Mouse (Mus musculus) liver, embryonic 16.5 days (tissue): Measurements from ENCODE around the gene Bhlha15. TPM values are rescaled to one million over a fixed set of nuclear protein-coding genes. Genes with fewer than 3 reads are reported as not detected.

ENCODE experiments used
- ATAC-seq: fragments of 200-750 bp; cut with Nextera tagmentation; 2 replicates; pipeline ENCODE4 v1.8.0; 2017; ENCODE audit warnings: low read depth, mild to moderate bottlenecking, moderate number of reproducible peaks, moderate library complexity
- H3K27ac ChIP-seq: fragments of 300-500 bp; sonication (generic); 2 replicates; pipeline ENCODE4 v1.5.1; 2014; ENCODE audit warnings: mild to moderate bottlenecking, low read length
- H3K27me3 ChIP-seq: fragments of 300-500 bp; sonication (generic); 2 replicates; pipeline ENCODE4 v1.6.1; 2014; ENCODE audit warnings: low read depth, low read length, mixed read lengths; ENCODE audit not compliant: control insufficient read depth, insufficient read depth
- H3K36me3 ChIP-seq: fragments of 300-500 bp; sonication (generic); 2 replicates; pipeline ENCODE4 v1.6.1; 2014; ENCODE audit warnings: mild to moderate bottlenecking; ENCODE audit not compliant: control insufficient read depth, insufficient read depth
- H3K4me1 ChIP-seq: fragments of 300-500 bp; sonication (generic); 2 replicates; pipeline ENCODE4 v1.6.1; 2014; ENCODE audit warnings: low read depth, low read length, mixed read lengths; ENCODE audit not compliant: control insufficient read depth
- H3K4me2 ChIP-seq: fragments of 300-500 bp; sonication (generic); 2 replicates; pipeline ENCODE4 v1.6.1; 2014; ENCODE audit warnings: low read depth, low read length, mixed read lengths
- H3K4me3 ChIP-seq: fragments of 300-500 bp; sonication (generic); 2 replicates; pipeline ENCODE4 v1.5.1; 2014; ENCODE audit warnings: low read depth, mild to moderate bottlenecking, low read length
- H3K9ac ChIP-seq: fragments of 300-500 bp; sonication (generic); 2 replicates; pipeline ENCODE4 v1.6.1; 2014; ENCODE audit warnings: low read depth, low read length
- H3K9me3 ChIP-seq: fragments of 300-500 bp; sonication (generic); replicated peaks from 2 replicates; pipeline ENCODE4 v1.6.1; 2016; ENCODE audit warnings: low read length; ENCODE audit not compliant: control insufficient read depth
- WGBS: fragments of 180-500 bp; shearing (Covaris S2); extraction: QIAGEN DNeasy Blood & Tissue Kit; methylation state at CpG from one replicate; pipeline ENCODE4 v1.1.7; 2014; ENCODE audit not compliant: insufficient replicate concordance; 5-methylcytosine and 5-hydroxymethylcytosine counted together
- polyA plus RNA-seq: library from polyadenylated mRNA; unstranded; fragments of >200 nt; fragmentation: Nextera tagmentation; extraction: Ambion mirVana; gene quantifications from 2 replicates; pipeline ENCODE4 v1.2.1, GENCODE M21; 2015

Gene Bhlha15
- polyA plus RNA-seq, 1 experiment from 2014 or later: 1.3 TPM

- Histone ChIP-seq H3K27ac (no peak overlapping the region), H3K9me3 (no peaks in the 10 kb centered on the region), H3K4me3 (no peak overlapping the region), H3K4me2 (no peak overlapping the region), H3K4me1 (no peaks in the 10 kb centered on the region), H3K9ac (no peak overlapping the region), H3K27me3 (no peaks in the 10 kb centered on the region), H3K36me3 (peaks cover 3% of the 10 kb centered on the region)
- ATAC-seq: no peak
- 73% methylated on average over 10 of the region's 10 CpGs for WGBS
These were observed 27.1 kb upstream of the Bhlha15 start for GRCm38 (mm10) chr5:144162813-144163517.

DNA sequence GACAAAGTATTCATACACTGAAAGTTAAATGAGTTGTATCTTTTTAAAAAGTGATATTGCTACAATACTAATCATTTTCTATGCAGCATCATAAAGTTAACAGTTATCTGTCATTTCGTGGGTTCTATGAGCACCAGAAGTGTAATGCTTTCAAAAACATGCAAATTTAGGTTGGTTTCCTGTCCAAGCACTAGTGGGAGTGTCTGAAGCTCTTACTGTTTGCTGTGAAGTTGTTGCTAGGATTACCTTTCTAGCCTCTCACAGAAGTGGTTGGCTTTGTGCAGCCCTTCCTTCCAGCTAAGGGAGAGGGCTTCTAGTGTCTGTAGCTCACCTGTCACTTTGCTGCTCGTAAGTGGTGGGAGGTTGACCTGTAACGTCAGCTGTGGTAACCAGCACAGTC, 24.3 kb upstream of the Bhlha15 start:
- H3K4me3 ChIP-seq: no peak overlapping the region
- H3K4me1 ChIP-seq: no peaks in the 10 kb centered on the region
- H3K27ac ChIP-seq: no peak overlapping the region
- no peaks in the 10 kb centered on the region for H3K9me3 ChIP-seq
- no peak for ATAC-seq
- 59% methylated on average over 3 of the region's 3 CpGs for WGBS
- no peak overlapping the region for H3K4me2 ChIP-seq
- H3K9ac ChIP-seq: no peak overlapping the region
- H3K36me3 ChIP-seq: peaks cover 3% of the 10 kb centered on the region
- no peaks in the 10 kb centered on the region for H3K27me3 ChIP-seq

GRCm38 (mm10) chr5:144169275-144169975, 20.7 kb upstream of the Bhlha15 start:
- Histone ChIP-seq H3K4me2 (no peak overlapping the region), H3K27ac (no peak overlapping the region), H3K4me3 (no peak overlapping the region), H3K4me1 (no peaks in the 10 kb centered on the region), H3K9me3 (no peaks in the 10 kb centered on the region), H3K36me3 (peaks cover 14% of the 10 kb centered on the region), H3K9ac (no peak overlapping the region), H3K27me3 (no peaks in the 10 kb centered on the region)
- ATAC-seq: no peak
- WGBS: 83% methylated on average over 8 of the region's 8 CpGs

DNA sequence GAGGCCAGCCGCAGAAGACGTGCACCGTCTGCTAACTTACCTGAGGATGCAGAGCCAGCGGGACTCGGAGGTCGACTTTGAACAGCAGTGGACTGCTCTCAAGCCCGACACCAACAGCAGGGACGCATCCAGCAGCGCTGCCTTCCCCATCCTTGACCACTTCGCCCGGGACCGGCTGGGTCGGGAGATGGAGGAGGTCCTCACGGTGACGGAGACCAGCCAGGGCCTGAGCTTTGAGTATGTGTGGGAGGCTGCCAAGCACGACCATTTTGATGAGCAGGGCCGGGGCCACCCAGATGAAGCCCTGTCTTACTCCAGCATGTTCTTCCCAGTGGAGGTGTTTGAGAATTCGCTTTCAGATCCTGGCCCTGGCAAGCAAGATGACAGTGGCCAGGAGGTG, 16.4 kb upstream of the Bhlha15 start:
- Histone ChIP-seq H3K4me2 (no peak overlapping the region), H3K36me3 (peaks cover 21% of the 10 kb centered on the region), H3K4me3 (no peak overlapping the region), H3K4me1 (no peaks in the 10 kb centered on the region), H3K27ac (no peak overlapping the region), H3K27me3 (no peaks in the 10 kb centered on the region), H3K9me3 (no peaks in the 10 kb centered on the region), H3K9ac (no peak overlapping the region)
- 88% methylated on average over 18 of the region's 18 CpGs for WGBS
- ATAC-seq: no peak

- H3K4me2 ChIP-seq: no peak overlapping the region
- H3K9me3 ChIP-seq: no peaks in the 10 kb centered on the region
- no peaks in the 10 kb centered on the region for H3K27me3 ChIP-seq
- no peak for ATAC-seq
- no peak overlapping the region for H3K4me3 ChIP-seq
- no peak overlapping the region for H3K9ac ChIP-seq
- H3K36me3 ChIP-seq: peaks cover 12% of the 10 kb centered on the region
- peaks cover 8% of the 10 kb centered on the region; the same call in 1 of the 2 replicates for H3K4me1 ChIP-seq
- H3K27ac ChIP-seq: no peak overlapping the region
- WGBS: 56% methylated on average over 6 of the region's 6 CpGs
These were observed 11.9 kb upstream of the Bhlha15 start for GRCm38 (mm10) chr5:144178216-144178615.

- peaks cover 4% of the 10 kb centered on the region; the same call in 1 of the 2 replicates for H3K36me3 ChIP-seq
- no peak overlapping the region for H3K4me3 ChIP-seq
- peaks cover 8% of the 10 kb centered on the region; the same call in 1 of the 2 replicates for H3K4me1 ChIP-seq
- no peaks in the 10 kb centered on the region for H3K27me3 ChIP-seq
- no peak for ATAC-seq
- 40% methylated on average over 7 of the region's 7 CpGs for WGBS
- H3K9ac ChIP-seq: no peak overlapping the region
- no peaks in the 10 kb centered on the region for H3K9me3 ChIP-seq
- H3K4me2 ChIP-seq: no peak overlapping the region
- H3K27ac ChIP-seq: no peak overlapping the region
These were observed 8.8 kb upstream of the Bhlha15 start for GRCm38 (mm10) chr5:144181249-144181648.

DNA sequence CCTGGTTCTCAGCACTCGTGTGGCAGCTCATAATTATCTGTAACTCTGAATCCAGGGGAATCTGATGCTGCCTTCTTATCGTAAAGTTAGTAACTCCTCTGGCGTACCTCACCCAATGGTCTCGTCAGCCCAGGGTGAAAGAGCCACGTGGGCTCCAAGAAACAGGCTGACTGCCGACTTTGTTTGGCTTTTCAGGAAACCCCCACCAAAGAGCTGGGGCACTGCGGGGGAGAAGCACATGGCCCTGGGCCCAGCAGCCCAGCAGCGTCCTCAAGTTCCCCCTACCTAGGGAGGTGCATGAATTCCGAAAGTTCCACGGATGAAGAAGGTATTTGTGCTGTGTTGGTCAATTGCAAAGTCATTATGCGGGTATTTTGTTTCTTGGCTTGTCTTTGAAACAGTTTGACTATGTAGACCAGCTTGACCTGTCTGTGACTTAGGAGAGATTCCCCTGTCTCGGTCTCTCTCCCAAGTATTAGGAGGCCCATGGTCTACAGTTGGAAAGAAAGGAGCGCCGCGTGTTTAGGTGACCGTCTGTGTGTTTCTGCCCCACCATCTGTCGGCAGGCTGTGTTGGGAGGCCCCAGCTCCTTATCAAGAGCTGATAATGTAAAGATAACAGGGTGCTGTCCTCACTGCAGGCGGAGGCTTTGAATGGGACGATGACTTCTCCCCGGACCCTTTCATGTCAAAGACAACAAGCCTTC, 7.4 kb upstream of the Bhlha15 start:
- no peak overlapping the region for H3K27ac ChIP-seq
- 49% methylated on average over 20 of the region's 20 CpGs for WGBS
- H3K27me3 ChIP-seq: no peaks in the 10 kb centered on the region
- H3K4me2 ChIP-seq: no peak overlapping the region
- no peak overlapping the region for H3K9ac ChIP-seq
- H3K4me1 ChIP-seq: peaks cover 8% of the 10 kb centered on the region; the same call in 1 of the 2 replicates
- H3K4me3 ChIP-seq: no peak overlapping the region
- H3K9me3 ChIP-seq: no peaks in the 10 kb centered on the region
- ATAC-seq: no peak
- peaks cover 4% of the 10 kb centered on the region; the same call in 1 of the 2 replicates for H3K36me3 ChIP-seq

DNA sequence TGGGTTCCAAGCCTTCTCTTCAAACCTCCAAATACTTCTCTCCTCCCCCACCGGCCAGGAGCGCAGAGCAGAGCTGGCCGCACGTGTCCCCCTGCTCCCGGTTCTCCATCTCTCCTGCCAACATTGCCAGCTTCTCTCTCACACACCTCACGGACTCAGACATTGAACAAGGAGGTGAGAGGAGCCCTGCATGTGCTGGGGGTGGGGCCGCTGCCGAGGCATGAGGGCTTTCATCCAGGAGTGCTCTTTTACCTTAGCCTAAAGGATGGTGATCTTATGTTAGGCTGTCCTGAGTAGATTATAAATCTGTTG, 6.9 kb upstream of the Bhlha15 start:
- Histone ChIP-seq H3K4me3 (no peak overlapping the region), H3K4me1 (peaks cover 8% of the 10 kb centered on the region; the same call in 1 of the 2 replicates), H3K9ac (no peak overlapping the region), H3K36me3 (peaks cover 4% of the 10 kb centered on the region; the same call in 1 of the 2 replicates), H3K27me3 (no peaks in the 10 kb centered on the region), H3K27ac (no peak overlapping the region), H3K9me3 (no peaks in the 10 kb centered on the region), H3K4me2 (no peak overlapping the region)
- ATAC-seq: no peak
- WGBS: 62% methylated on average over 8 of the region's 8 CpGs
